Mouse (Mus musculus): ENCODE measurements around the gene Dnajc2.
"Not testable (repeated sequence)": the region's sequence is repeated elsewhere in the genome, so short reads cannot be mapped to it uniquely, and the experiment has no call there.

The Dnajc2 gene

GRCm38 (mm10) chr5:21743606-21744005 lies 41.4 kb downstream of the Dnajc2 start:
- no peak for DNase-seq (ENCODE audit: low read depth, low spot score)

- no peak for DNase-seq (ENCODE audit: low read depth, low spot score)
Observed at GRCm38 (mm10) chr5:21739881-21740280, 45.2 kb downstream of the Dnajc2 start.

GRCm38 (mm10) chr5:21739120-21739519 lies 45.9 kb downstream of the Dnajc2 start:
- no peak for DNase-seq (ENCODE audit: low read depth, low spot score)

DNA sequence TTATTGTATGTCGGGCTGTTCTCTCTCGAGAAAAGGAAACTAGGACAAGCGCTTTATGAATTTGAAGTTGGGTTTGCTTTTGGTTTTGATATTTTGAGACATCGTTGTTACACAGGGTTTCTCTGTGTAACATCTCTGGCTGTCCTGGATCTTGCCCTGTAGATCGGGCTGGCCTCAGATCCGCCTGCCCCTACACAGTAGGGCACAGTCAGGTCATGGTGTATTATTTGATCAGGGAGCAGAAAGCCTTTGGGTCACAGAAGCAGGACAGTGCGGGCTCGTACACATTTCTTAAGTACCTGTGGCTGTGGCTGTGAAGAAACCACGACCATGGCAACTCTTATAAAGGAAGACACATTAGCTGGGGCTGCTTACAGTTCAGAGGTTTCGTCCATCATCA lies 47.4 kb downstream of the Dnajc2 start:
- DNase-seq (ENCODE audit: low read depth, low spot score) = no peak

DNA sequence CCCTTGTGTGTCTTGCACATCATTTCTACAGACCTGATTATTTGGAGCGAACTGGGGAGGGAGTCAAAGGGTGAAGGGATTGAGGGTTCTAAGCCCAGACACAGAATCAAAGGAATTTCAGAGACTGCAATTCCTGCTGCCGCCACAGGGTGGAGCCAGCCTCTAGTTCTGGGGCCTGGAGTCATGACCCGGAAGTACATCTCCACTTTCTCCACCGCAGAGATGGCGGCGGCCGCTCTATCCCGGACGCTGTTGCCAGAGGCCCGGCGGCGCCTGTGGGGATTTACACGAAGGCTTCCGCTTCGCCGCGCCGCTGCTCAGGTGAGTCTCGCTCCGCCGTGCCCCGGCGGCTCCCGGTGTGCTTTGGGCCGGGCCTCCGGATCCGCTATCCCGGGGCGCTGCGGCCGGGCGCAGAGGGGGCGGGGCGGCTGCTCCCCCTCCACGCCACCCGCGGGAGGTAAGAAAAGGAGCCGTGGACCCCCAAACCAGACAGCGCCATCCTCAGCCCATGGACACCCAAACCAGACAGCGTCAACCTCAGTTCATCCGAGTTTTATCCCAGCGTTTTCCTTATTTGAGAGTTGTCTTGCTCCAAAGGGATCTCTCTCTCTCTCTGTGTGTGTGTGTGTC lies 48.0 kb downstream of the Dnajc2 start, which contains the start of gene Pmpcb:
Gene Pmpcb, plus strand, starts transcription at position 186 of the 630 bp plus-strand sequence.
- peak; percentile 95 for DNase-seq (ENCODE audit: low read depth, low spot score)

- no peak for DNase-seq (ENCODE audit: low read depth, low spot score)
Observed at GRCm38 (mm10) chr5:21736046-21736445, 49.0 kb downstream of the Dnajc2 start.

DNA sequence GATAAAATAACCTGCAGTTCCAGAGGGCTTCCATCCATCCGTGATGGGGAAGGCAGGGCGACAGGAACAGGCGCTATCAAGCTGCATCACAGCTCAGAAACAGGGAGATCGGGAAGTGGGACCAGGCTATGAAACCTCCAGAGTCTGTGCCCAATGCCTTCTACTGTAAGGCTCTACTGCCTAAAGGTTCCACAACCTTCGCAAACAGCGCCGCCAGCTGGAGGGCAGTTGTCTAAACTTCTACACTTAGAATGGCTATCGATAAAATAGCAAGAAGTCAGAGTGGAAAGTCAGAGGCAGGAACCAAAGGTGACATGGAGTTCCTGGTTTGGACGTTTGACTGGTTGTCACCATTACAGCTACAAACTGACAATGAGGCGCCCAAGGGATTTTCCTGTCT lies 49.5 kb downstream of the Dnajc2 start:
- DNase-seq (ENCODE audit: low read depth, low spot score) = peak; percentile 80

GRCm38 (mm10) chr5:21735100-21735499 lies 50.0 kb downstream of the Dnajc2 start:
- no peak for DNase-seq (ENCODE audit: low read depth, low spot score)

- DNase-seq (ENCODE audit: low read depth, low spot score) = peak; percentile 93
Observed at GRCm38 (mm10) chr5:21732930-21733329, 52.1 kb downstream of the Dnajc2 start.

DNA sequence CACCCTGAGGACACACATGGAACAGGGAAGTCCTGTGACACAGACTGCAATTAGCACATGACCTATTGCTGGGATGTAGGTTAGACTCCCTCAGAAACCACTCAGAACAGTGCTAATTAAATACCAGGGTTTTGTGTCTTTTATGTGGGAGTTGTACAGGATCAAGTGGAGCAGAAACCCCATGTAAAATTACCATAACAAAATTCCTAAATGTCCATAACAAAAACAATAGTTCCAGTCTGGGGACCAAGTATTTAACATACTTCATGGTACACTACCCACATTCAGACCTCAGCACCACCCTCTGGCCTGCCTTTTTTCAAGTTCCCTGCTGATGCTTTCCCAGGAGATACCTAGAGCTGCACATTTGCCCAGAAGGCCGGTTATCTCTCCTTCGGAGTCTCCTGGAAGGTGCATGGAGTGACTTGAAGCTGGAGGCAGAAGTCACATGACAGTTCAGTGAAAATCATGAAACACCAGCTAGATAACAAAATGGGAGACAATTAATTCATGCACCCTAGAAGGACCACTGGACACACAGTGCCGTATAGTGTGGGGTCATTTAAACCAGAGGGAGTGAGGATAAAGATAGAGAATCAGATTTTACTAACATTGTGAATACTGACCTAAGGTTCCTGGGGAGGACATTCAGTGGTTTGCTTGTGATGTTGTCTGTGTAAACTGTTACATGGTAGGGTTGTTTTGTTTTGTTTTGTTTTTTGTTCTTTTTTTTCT lies 52.7 kb downstream of the Dnajc2 start:
- DNase-seq (ENCODE audit: low read depth, low spot score) = no peak

- DNase-seq (ENCODE audit: low read depth, low spot score) = no peak
Observed at GRCm38 (mm10) chr5:21729107-21729506, 55.9 kb downstream of the Dnajc2 start.

DNA sequence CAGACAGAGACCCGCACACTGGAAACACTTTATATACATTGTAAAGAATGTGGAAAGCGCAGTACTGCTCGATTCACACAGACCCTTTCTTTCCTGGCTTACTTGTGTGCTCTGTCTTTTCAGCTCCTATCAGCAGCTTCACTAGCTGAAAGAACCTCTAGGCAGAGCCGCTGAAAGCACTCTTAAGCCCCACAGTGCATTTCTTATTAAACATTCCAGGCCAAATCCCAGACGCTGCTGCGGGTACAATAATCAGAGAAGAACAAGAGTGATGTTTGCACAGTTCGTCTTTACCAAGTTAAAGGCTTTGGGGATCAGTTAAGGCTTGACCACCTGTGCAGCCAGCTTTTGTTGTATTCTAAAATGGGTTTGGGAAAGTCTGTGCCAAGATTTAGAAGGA lies 60.2 kb downstream of the Dnajc2 start:
- DNase-seq (ENCODE audit: low read depth, low spot score) = no peak

GRCm38 (mm10) chr5:21724427-21724826 lies 60.6 kb downstream of the Dnajc2 start:
- DNase-seq (ENCODE audit: low read depth, low spot score) = no peak

DNA sequence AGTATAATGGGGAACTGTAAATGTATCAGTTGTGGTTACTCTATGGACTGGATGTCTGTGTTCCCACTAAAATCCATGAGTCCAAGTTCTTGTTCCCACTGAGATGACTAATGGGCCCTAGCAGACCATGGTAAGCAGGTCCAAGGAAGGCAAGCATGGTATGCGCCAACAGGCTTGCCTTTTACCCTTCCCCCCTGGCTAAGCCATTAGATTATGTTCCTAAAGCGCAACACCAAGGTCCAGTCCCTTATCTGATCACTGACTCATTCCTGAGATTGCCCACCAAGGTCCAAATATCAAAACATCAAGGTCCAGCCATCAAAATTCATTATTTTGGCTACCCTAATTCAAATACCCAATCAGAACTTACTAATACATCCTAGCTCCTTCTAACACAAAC lies 65.8 kb downstream of the Dnajc2 start:
- DNase-seq (ENCODE audit: low read depth, low spot score) = no peak

DNA sequence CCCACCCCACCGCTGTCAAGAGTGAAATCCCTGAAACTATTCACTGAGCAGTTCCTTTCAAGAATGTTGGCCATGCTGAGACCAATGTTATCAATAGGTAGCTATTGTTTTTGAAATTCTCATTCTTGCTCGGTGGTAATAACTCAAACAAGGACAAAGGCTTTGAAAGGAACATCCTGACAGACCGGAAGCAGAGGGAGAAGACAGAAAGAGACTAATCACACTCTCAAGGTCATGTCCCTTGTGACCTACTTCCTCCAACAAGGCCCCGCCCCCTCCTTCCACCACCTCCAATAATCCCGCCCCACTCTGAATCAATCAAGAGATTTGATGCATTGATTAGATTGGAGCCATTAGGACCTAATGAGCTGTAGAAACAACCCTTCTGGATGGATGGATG lies 66.5 kb downstream of the Dnajc2 start:
- DNase-seq (ENCODE audit: low read depth, low spot score) = no peak

DNA sequence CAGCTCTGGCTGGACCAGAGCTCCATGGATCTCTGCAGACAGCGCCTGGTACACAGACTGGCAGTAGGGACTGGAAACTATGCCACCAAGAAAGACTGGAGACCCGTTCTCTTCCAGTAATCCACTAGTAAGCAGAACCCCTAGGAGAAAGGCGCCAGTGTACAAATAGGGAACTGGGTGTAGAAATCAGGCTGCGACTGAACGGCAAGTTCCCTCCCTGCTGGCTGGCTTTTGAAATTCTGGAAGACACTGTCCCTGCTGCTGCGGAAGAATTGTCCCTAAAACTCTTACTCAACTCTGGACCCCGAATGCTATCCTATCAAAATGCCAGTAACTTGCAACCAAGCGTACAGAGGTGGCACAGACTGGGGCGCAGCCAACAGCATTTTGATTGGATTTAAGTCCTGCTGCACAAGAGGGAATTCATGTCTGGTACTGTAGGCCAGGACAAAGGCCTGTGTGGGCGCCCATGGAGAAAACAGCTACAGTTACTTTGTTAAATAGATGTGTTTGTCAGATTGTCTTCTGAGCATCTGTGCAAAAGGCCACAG lies 67.8 kb downstream of the Dnajc2 start:
- DNase-seq (ENCODE audit: low read depth, low spot score) = no peak

- no peak for DNase-seq (ENCODE audit: low read depth, low spot score)
Observed at GRCm38 (mm10) chr5:21714447-21714846, 70.6 kb downstream of the Dnajc2 start.

DNA sequence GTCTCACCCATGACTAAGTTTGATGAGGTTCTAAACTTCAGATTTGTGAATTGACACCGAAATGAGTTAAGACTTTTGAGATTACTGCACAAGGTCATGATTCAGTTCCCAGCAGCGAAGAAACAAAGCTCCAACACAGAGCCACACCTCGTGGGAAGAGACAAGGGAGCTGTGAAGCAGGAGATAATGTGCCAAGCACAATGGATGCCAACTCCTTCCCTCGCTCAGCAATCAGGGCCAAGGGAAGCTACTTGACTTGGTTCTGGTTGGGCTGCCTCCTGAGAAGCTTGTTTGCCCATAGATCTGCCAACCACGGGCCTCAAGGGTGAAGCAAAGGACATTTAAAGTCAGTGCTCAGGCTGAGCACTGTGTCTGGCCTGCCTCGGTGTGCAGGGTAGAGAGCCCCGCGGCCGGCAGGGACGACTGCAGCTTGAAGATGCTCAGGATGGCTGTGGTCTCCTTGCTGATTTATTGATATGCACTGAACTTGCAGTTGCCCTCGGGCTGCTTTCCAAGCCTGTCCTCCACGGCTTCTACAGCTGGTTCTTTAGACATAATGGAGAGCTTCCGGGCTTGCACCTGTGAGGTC lies 72.8 kb downstream of the Dnajc2 start:
- no peak for DNase-seq (ENCODE audit: low read depth, low spot score)

GRCm38 (mm10) chr5:21708011-21708410 lies 77.0 kb downstream of the Dnajc2 start:
- DNase-seq (ENCODE audit: low read depth, low spot score) = not testable (repeated sequence)
